Mouse (Mus musculus): ENCODE measurements around the gene Sqstm1. TPM values are rescaled to one million over a fixed set of nuclear protein-coding genes. Genes with fewer than 3 reads are reported as not detected.

The Sqstm1 gene
- polyA plus RNA-seq, 1 experiment from 2014 or later: 394 TPM

DNA sequence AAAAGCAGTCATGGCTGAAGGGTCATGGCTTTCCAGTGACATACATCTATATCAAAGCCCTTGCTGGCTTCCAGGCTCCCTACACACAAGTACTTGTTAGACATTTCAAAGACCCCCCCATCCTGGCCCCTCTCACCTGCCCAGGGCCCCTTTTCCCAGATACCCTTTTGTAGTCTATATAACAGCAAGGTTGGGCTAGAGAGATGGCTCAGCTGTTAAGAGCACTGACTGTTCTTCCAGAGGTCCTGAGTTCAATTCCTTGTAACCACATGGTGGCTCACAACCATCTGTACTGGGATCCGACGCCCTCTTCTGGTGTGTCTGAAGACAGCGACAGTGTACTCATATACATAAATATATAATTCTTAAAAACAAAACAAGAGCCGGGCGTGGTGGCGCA is 4.0 kb upstream of the Sqstm1 start:
- Histone ChIP-seq H3K4me3 (ENCODE audit: low read depth, low read length) (no peak overlapping the region), H3K27ac (ENCODE audit: low read length) (no peak overlapping the region), H3K27me3 (ENCODE audit: control insufficient read depth, insufficient read depth, low read depth, low read length) (no peaks in the 10 kb centered on the region), H3K9me3 (replicated peaks; ENCODE audit: control insufficient read depth, low read length, poor library complexity, severe bottlenecking) (no peaks in the 10 kb centered on the region), H3K9ac (ENCODE audit: low read depth, low read length) (no peak overlapping the region), H3K4me1 (ENCODE audit: control insufficient read depth, insufficient read depth, low read length) (peaks cover 11% of the 10 kb centered on the region), H3K36me3 (ENCODE audit: control insufficient read depth, insufficient read depth, low read length) (no peaks in the 10 kb centered on the region), H3K4me2 (ENCODE audit: low read length) (no peak overlapping the region)
- 95% methylated on average over 6 of the region's 6 CpGs for WGBS
- ATAC-seq: no peak

DNA sequence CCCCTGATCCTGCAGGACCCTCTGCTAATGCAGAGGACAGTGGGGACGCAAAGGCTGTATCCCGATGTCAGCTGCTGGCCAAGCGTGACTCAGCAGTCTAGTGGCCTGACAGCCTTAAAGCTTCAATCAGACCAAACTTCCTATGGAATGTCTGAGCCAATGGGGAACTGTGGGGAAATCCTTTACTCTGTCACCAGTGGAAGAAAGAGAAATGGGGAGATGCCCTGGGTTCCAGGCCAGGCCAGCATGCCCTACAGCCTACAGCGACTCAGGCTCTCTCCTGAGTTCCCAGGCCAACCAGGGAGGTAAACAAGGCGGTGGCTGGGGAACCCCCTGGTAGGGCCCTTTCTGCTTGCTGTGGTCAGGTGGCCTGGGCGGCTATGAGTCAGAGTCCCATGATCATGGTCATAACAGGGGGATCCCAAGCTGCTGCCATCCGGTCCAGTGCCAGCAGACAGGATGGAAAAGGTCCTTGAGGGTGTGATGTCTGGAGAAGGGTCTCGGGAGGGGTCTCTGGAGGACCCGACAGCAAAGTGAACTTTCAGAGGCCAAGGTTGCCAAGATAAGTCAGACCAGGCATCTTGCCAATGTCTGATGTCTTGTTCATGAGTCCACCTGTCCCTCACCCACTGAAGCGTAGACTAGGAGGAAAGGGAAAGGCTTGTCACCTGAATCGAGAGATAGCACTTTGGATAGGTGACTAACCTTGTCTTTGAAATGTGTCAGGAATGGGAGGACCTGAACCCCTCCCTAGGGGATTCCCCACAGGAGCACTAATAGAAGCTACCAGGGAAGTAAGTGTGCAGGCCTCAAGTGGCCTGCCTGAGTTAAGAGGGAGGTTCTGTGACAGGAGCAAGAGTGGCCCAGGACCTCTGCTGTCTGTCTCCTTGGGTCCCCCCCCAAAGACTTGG is 2.5 kb upstream of the Sqstm1 start:
- H3K9me3 ChIP-seq (replicated peaks; ENCODE audit: control insufficient read depth, low read length, poor library complexity, severe bottlenecking): no peaks in the 10 kb centered on the region
- H3K4me2 ChIP-seq (ENCODE audit: low read length): no peak overlapping the region
- ATAC-seq: no peak
- H3K9ac ChIP-seq (ENCODE audit: low read depth, low read length): no peak overlapping the region
- no peak overlapping the region for H3K4me3 ChIP-seq (ENCODE audit: low read depth, low read length)
- H3K27me3 ChIP-seq (ENCODE audit: control insufficient read depth, insufficient read depth, low read depth, low read length): no peaks in the 10 kb centered on the region
- H3K36me3 ChIP-seq (ENCODE audit: control insufficient read depth, insufficient read depth, low read length): no peaks in the 10 kb centered on the region
- peak overlapping the region; percentile 36 for H3K27ac ChIP-seq (ENCODE audit: low read length)
- H3K4me1 ChIP-seq (ENCODE audit: control insufficient read depth, insufficient read depth, low read length): peaks cover 22% of the 10 kb centered on the region
- 63% methylated on average over 11 of the region's 11 CpGs for WGBS

DNA sequence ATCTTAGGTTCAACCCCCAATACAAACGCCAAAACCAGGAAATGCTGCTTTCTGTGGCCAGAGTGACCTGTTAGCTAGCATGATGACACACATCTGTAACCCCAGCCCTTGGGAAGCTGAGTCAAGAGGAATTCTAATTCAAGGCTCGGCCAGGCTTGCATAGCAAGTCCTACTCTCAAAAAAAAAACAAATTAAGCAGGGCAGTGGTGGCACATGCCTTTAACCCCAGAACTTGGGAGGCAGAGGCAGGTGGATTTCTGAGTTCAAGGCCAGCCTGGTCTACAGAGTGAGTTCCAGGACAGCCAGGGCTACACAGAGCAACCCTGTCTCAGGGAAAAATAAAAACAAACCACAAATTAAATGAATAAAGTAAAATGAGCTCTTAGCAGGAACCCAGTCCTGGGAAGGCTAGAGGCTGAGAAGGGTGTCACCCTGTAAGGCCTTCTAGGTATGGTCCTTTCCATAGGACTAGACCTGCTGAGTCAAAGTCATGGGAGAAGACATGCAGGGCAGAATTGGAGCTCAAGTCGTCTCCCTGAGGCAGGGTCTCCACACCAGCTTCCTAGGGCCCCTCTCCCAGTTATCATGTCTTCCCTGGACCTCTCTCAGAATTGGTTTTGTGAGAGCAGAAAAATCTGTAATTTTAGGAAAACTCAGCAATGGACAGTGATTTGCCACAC is 1.6 kb upstream of the Sqstm1 start:
- Histone ChIP-seq H3K4me2 (ENCODE audit: low read length) (no peak overlapping the region), H3K36me3 (ENCODE audit: control insufficient read depth, insufficient read depth, low read length) (peaks cover 2% of the 10 kb centered on the region), H3K4me1 (ENCODE audit: control insufficient read depth, insufficient read depth, low read length) (peaks cover 22% of the 10 kb centered on the region), H3K27me3 (ENCODE audit: control insufficient read depth, insufficient read depth, low read depth, low read length) (no peaks in the 10 kb centered on the region), H3K9ac (ENCODE audit: low read depth, low read length) (no peak overlapping the region), H3K4me3 (ENCODE audit: low read depth, low read length) (no peak overlapping the region), H3K27ac (ENCODE audit: low read length) (no peak overlapping the region), H3K9me3 (replicated peaks; ENCODE audit: control insufficient read depth, low read length, poor library complexity, severe bottlenecking) (no peaks in the 10 kb centered on the region)
- WGBS: 86% methylated on average over 3 of the region's 3 CpGs
- no peak for ATAC-seq

DNA sequence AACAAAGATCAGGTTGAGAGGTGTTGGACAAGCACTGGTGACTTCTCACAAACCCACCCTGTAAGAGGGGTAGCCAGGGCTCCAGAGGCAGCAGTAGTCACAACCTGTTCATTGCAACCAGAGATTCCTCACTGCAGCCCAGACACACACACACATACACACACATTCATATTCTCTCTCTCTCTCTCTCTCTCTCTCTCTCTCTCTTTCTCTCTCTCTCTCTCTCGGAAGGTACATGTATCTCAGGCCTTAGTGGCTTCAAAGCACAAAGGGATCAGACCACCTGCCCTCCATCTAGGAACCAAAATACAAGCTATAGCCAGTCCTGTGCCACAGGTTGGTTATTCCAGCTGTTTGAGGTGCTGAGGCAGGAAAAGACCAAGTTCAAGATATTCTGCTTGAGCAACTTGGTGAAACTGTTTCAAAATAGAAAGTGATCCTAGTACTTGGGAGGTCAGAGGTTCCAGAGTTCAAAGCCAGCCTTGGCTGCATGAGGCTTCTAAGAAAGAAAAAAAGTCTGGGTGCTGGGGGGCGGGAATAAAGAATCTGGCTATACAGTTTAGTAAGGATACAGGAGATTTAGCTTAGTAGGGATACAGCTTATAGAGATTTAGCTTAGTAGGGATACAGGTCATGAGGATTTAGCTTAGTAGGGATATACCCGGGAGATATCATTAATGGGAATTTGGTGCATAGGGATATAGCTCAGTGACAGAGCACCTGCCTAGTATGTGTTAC is 864 bp upstream of the Sqstm1 start:
- Histone ChIP-seq H3K9me3 (replicated peaks; ENCODE audit: control insufficient read depth, low read length, poor library complexity, severe bottlenecking) (no peaks in the 10 kb centered on the region), H3K36me3 (ENCODE audit: control insufficient read depth, insufficient read depth, low read length) (peaks cover 9% of the 10 kb centered on the region), H3K4me2 (ENCODE audit: low read length) (peak overlapping the region; percentile 59), H3K9ac (ENCODE audit: low read depth, low read length) (peak overlapping the region; percentile 98; the same call in 1 of the 2 replicates), H3K27ac (ENCODE audit: low read length) (peak overlapping the region; percentile 98), H3K4me1 (ENCODE audit: control insufficient read depth, insufficient read depth, low read length) (peaks cover 22% of the 10 kb centered on the region), H3K4me3 (ENCODE audit: low read depth, low read length) (peak overlapping the region; percentile 98), H3K27me3 (ENCODE audit: control insufficient read depth, insufficient read depth, low read depth, low read length) (no peaks in the 10 kb centered on the region)
- no peak for ATAC-seq
- 86% methylated on average over 3 of the region's 3 CpGs for WGBS

DNA sequence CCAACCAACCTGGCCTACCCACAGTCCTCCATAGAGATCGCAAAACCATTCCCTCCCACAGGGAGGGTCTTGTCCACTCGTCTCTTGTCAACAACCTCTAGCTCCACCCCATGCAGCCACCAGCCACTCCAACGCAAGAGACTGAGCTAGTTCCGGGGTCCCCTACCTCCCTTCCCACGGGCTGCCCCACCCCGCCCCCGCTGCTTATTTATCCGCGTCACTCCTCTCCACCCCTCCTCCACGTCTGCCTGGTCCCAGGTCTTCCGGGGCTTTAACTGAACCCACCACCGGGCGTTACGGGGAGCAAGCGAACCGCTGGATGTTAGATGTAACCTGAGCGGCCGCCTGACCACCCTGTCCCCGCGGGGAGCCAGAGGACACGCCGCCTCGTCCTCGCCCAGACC is 524 bp downstream of the Sqstm1 start:
- Histone ChIP-seq H3K4me2 (ENCODE audit: low read length) (peak overlapping the region; percentile 59), H3K27me3 (ENCODE audit: control insufficient read depth, insufficient read depth, low read depth, low read length) (no peaks in the 10 kb centered on the region), H3K4me1 (ENCODE audit: control insufficient read depth, insufficient read depth, low read length) (peaks cover 22% of the 10 kb centered on the region), H3K9me3 (replicated peaks; ENCODE audit: control insufficient read depth, low read length, poor library complexity, severe bottlenecking) (no peaks in the 10 kb centered on the region), H3K4me3 (ENCODE audit: low read depth, low read length) (peak overlapping the region; percentile 98), H3K36me3 (ENCODE audit: control insufficient read depth, insufficient read depth, low read length) (peaks cover 16% of the 10 kb centered on the region), H3K9ac (ENCODE audit: low read depth, low read length) (peak overlapping the region; percentile 98), H3K27ac (ENCODE audit: low read length) (peak overlapping the region; percentile 98)
- under 1% methylated on average over 24 of the region's 24 CpGs for WGBS
- peak; percentile 94 for ATAC-seq

DNA sequence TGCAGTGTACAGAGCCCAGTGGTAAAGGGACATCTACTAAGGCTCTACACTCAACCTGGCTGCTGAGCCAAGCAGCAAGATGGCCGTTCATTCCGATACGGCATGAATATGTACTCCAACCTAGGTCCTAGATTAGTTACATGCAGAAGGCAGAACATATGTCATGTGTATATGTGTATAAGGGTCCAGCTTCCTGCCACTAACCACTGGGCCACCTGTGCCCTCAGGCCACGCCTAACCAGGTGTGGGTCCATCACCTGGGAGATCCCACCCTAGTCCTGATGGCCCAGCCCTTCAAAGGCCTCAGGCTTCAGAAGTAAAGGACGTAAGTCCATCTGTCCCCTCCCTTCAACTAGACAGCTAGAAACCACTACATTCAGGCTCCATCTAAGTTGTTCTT is 2.6 kb downstream of the Sqstm1 start:
- no peak overlapping the region for H3K27ac ChIP-seq (ENCODE audit: low read length)
- peaks cover 32% of the 10 kb centered on the region for H3K36me3 ChIP-seq (ENCODE audit: control insufficient read depth, insufficient read depth, low read length)
- no peak overlapping the region for H3K4me3 ChIP-seq (ENCODE audit: low read depth, low read length)
- ATAC-seq: no peak
- H3K9ac ChIP-seq (ENCODE audit: low read depth, low read length): no peak overlapping the region
- no peaks in the 10 kb centered on the region for H3K27me3 ChIP-seq (ENCODE audit: control insufficient read depth, insufficient read depth, low read depth, low read length)
- H3K4me1 ChIP-seq (ENCODE audit: control insufficient read depth, insufficient read depth, low read length): peaks cover 20% of the 10 kb centered on the region
- H3K9me3 ChIP-seq (replicated peaks; ENCODE audit: control insufficient read depth, low read length, poor library complexity, severe bottlenecking): no peaks in the 10 kb centered on the region
- 93% methylated on average over 5 of the region's 5 CpGs for WGBS
- H3K4me2 ChIP-seq (ENCODE audit: low read length): no peak overlapping the region

DNA sequence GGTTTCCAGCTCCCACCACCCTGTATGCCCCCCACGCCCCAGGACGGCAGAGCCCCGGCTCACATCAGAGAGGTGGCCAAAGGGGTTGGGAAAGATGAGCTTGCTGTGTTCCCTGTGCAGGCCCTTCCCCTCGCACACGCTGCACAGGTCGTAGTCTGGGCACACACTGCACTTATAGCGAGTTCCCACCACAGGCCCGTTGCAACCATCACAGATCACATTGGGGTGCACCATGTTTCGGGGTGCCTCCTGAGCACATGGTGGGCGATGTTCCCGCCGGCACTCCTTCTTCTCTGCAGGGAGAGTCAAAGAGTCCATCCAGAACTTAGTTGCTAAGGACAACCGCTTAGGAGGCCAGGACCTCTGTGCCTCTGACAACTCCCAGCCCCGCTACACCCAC is 3.3 kb downstream of the Sqstm1 start:
- WGBS: 96% methylated on average over 14 of the region's 14 CpGs
- Histone ChIP-seq H3K27me3 (ENCODE audit: control insufficient read depth, insufficient read depth, low read depth, low read length) (no peaks in the 10 kb centered on the region), H3K4me3 (ENCODE audit: low read depth, low read length) (no peak overlapping the region), H3K36me3 (ENCODE audit: control insufficient read depth, insufficient read depth, low read length) (peaks cover 37% of the 10 kb centered on the region), H3K9me3 (replicated peaks; ENCODE audit: control insufficient read depth, low read length, poor library complexity, severe bottlenecking) (no peaks in the 10 kb centered on the region), H3K27ac (ENCODE audit: low read length) (no peak overlapping the region), H3K9ac (ENCODE audit: low read depth, low read length) (no peak overlapping the region), H3K4me2 (ENCODE audit: low read length) (no peak overlapping the region), H3K4me1 (ENCODE audit: control insufficient read depth, insufficient read depth, low read length) (peaks cover 19% of the 10 kb centered on the region)
- ATAC-seq: no peak

DNA sequence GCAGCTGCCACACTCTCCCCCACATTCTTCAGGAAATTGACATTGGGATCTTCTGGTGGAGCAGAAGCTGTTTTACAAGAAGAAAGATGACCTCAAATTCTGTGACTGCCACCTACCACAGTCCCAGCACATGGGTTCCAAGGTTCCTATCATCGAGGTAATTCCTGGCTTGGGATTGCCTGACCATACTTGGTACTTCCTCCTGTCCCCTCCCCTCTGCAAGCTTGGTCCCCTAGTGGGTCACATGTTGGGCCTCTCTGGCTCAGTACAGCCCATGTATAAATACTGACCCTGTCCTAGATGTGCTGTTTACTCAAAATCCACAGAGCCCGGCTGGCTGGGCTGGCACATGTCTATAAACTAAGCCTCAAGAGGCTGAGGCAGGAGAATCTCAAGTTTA is 4.6 kb downstream of the Sqstm1 start:
- Histone ChIP-seq H3K9ac (ENCODE audit: low read depth, low read length) (no peak overlapping the region), H3K4me3 (ENCODE audit: low read depth, low read length) (no peak overlapping the region), H3K27ac (ENCODE audit: low read length) (no peak overlapping the region), H3K4me2 (ENCODE audit: low read length) (no peak overlapping the region), H3K4me1 (ENCODE audit: control insufficient read depth, insufficient read depth, low read length) (peaks cover 13% of the 10 kb centered on the region), H3K9me3 (replicated peaks; ENCODE audit: control insufficient read depth, low read length, poor library complexity, severe bottlenecking) (no peaks in the 10 kb centered on the region), H3K27me3 (ENCODE audit: control insufficient read depth, insufficient read depth, low read depth, low read length) (no peaks in the 10 kb centered on the region), H3K36me3 (ENCODE audit: control insufficient read depth, insufficient read depth, low read length) (peaks cover 49% of the 10 kb centered on the region)
- WGBS: 91% methylated on average over 2 of the region's 2 CpGs
- ATAC-seq: no peak
